Mouse (Mus musculus) layer of hippocampus, adult 8-10 months (tissue): ENCODE results near the gene Spi1. TPM values are rescaled to one million over a fixed set of nuclear protein-coding genes. Genes with fewer than 3 reads are reported as not detected.

Experiments
- DNase-seq, 2 experiments: peaks; one replicate each; pipeline ENCODE4 v3.0.0; 2022; ENCODE audit warnings: low spot score in 2 of 2
- total RNA-seq, 4 experiments: library from RNA; stranded (reverse); gene quantifications; 2 replicates each; pipeline ENCODE4 v1.2.4; 2022

Gene Spi1
- total RNA-seq, 4 experiments from 2014 or later: 3.8 to 17.2 (median 9.7) TPM

DNA sequence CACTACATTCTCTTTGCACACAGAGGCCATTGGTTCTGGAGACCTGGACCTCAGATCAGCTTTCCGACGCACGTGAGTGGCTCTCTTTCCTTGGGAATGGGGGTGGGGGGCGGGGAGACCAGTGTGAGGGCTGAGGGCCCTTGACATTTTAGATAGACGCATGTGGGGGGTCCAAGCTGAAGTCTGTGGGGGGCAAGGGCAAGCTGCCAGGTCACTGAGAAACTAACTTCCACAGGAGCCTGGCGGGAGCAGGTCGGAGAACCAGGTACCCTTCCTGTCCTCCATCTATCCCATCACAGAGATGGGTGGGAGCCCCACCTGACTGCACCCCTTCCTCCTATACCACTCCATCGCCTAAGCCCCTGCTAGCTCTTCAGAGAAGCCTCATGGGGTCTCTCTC, 39.3 kb downstream of the Spi1 start:
- DNase-seq: no peak

DNA sequence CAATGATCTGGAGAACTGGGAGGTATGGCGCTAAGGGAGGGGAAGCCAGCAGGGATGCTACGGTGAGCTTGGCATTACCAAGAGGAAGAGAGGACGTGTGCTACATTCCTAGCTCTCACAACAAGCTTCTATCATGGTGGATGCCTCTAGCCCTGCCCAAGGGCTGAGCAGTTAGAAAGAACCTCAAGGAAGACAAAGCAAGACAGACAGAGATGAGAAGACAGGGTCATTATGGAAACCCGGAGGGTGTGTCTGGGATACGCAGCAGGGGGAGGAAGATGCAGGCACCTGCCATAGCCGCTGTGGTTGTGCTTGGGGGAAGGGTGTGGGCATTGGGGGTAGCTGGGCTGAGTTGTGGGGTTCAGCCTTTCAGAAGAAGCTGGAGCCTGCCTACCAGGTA, 41.3 kb downstream of the Spi1 start:
- DNase-seq: no peak

DNA sequence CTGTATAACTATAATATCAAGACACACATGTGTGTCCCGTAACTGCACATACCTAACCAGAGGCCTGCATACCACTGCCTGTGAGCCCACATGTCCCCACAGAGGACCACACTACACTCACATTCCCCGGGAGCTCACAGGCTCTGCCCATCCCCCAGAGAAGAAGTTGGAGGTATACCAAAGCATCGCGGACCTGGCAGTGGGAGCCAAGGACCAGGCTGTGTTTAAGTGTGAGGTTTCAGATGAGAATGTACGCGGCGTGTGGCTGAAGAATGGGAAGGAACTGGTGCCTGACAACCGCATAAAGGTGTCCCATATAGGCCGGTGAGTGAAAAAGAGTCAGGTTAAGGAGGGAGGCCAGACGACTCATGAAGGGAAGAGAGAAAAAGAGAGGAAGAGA, 42.9 kb downstream of the Spi1 start:
- DNase-seq: no peak

DNA sequence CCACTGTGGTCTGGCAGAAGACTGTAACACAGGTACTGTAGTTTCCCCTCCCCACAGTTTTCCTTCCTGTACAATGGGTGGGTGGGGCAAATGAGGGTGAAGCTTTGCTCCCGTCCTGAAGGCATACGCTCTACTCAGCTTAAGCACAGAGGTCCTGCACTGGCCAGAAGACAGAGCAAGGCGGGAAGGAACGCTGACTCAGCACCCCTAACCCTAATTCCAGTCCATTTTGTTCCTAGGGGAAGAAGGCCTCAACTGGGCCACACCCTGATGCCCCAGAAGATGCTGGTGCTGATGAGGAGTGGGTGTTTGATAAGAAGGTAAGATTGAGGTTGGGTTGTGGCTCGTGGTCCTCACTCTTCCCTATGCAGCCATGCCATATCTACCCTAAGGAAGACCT, 46.6 kb downstream of the Spi1 start:
- DNase-seq: no peak

DNA sequence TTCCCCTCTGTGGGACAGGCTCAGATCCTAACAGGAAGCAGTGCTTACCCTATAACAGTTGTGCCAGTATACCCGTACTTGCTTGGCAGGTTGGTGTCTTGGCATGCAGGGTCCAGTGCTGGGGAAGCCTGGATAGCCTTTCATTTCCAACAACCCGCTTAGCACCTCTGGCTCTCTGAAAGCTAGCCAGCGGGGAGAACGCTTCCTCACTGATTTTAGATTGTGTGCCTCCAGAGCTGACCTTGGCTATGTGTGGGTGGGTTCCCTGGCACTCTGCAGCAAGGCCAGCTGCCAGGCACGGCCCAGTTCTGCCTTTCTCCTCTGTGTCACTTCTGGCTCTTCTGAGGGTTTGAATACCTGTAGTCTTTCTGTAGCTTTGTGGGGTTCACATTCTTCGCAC, 47.9 kb downstream of the Spi1 start:
- no peak for DNase-seq

DNA sequence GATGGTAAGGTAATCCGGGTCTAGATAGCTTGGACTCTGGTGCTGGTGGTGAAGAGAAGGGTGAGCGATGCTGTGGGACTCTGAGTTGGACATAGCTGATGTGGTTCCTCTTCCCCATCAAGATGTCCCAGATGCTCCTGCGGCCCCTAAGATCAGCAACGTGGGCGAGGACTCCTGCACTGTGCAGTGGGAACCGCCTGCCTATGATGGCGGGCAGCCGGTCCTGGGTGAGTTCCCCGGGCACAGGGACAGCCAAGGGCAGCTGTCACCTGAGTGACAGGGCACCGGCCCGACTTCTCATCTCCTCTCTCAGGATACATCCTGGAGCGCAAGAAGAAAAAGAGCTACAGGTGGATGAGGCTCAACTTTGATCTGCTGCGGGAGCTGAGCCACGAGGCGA, 49.1 kb downstream of the Spi1 start:
- DNase-seq: no peak

DNA sequence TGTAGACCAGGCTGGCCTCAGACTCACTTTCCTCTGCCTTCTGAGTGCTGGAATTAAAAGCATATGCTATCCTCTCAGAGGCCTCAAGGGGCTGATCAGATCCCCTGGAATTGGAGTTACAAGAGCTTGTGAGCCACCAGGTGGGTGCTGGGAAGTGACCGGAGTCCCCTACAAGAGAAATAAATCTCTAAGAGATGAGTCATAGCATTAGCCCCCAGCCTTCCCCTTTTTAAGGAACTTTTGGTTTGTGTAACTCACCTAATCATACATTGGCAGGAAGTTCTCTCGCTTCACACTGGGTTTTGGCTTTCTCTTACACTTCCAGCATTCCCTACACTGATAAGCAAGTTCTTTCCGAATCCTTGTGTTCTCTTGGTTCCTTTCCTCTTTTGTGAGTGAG, 49.8 kb downstream of the Spi1 start:
- DNase-seq: no peak

DNA sequence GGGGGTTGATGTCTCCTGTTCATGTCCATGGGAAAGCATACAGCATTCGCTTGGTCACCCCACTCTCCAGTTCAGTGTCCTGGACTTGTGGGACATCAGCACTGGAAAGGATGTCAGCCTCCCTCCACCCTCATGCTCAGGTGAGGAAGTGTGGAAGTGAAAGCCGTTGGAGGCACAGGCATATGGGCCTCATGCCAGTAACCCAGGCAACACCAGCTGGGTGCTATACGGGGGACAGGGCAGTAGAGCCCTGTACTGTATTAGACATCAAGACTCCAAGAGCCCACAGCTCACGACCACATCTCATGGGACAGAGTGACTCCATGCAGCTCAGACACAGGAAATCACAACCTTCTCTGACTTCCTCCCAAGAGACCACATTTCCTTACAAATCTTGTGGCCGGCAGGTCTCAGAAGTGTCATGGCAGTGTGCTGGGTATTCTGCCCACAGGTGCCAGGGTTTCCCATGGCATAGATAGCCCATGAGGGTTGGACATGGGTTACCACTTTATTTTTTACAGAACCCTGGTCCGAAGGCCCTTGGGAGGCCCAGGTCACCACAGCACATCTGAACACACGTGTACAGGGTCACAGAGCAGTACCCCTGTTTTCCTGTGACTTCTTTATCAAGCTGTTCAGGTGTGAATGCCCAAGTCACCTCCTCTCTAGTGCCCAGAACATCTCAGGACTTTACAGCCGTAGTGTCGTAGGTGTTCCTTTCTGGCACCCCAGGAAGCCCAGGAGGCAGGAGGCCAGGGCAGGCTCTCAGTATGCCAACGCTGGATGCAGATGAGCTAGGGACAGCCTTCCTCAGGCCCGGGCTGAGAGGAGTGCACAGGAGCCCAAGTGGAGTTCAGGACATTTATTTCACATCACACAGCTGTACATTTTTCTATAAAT, 54.6 kb downstream of the Spi1 start:
- DNase-seq: no peak

DNA sequence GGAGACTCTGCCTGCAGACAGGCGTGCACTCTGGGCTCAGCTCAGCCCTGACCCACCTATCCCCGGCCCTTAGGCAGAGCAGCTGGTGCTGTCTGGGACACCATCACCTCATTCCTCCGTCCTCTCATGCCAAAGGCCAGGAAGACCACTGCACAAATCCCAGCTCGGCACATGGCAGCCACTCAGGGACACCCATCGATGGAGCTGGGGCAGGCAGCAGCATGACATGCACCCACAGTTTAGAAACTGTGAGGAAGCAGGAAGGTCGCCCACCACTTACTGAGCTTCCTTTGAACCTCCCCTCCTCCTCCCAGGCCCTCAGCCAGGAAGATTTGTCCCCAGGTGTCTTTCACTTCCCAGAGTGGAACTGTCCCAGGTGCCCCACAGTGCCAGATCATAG, 55.3 kb downstream of the Spi1 start:
- no peak for DNase-seq

DNA sequence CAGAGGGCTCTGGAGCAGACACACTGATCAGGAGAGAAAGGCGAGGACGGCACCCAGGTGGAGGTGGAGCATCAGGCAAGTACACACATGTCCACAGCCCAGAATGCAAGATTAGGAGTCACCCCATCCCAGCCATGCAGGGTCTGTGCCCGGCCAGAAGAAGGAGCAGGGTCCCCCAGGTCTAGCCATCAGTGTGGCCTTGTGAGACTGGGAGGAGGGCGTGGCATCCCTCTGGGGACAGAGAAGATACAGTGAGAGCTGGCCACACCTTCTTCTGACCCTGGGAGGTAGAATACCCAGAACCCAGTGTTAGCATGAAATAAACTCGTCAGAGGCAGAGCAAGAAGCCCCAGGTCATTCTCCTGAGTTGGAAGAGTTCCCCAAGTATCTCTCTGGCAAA, 57.1 kb downstream of the Spi1 start:
- DNase-seq: no peak

DNA sequence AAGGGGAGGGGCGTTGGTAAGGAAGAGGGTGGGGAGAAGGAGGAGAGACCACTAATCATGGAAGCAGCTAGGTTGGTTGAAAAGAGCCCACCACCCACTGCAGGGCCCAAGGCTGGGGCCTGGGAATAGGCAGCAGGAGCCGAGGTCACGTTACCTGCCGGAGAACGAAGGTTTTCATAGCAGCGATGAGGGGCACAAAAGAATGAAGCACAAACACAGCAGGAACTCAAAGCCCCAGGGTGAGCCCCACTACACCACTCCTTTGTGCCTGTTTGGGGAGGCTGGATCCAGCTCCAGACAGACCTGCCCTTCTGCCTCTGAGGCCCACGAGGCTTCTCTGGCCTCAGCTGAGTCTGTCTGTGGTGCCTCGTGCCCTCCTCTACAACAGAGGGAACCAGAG, 57.6 kb downstream of the Spi1 start:
- DNase-seq: no peak

GRCm38 (mm10) chr2:91142920-91143319, 60.7 kb downstream of the Spi1 start:
- DNase-seq: no peak

DNA sequence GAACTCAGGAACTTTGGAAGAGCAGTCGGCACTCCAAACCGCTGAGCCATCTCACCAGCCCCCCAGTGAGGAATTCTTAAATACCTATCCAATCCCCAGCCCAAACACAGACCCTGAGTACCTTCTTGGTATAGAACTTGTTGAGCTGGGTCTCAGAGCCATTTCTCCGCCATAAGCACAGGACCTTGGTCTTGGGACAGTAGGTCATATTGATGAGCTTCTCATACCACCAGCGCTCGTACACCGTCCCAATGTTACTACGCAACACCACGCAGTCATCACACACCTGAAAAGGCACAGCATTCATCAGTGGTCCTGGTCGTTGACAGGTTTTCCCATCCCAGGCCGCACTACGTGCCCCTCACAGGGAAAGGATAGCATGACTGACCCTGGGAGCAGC, 61.2 kb downstream of the Spi1 start:
- no peak for DNase-seq

GRCm38 (mm10) chr2:91148101-91148500, 65.9 kb downstream of the Spi1 start:
- no peak for DNase-seq

DNA sequence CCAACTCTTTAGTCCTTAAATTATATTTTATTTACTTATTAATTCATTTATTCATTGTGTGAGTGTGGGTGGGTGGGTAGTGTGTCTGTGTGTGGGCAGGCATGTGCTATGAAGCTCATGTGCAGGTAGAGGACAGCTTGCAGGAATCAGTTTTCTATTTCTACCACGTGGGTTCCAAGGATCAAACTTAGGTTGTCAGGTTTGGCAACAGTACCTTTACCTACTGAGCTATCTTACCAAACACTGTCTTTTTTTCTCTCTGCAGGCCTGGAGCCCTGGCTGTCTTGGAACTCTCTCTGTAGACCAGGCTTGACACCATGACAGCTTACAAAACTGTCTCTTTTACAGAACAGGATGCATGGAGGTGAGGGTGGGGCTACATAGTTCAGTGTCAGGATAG, 69.1 kb downstream of the Spi1 start:
- no peak for DNase-seq

GRCm38 (mm10) chr2:91152885-91153377, 70.7 kb downstream of the Spi1 start:
- DNase-seq: no peak

GRCm38 (mm10) chr2:91154091-91154490, 71.9 kb downstream of the Spi1 start:
- DNase-seq: no peak

GRCm38 (mm10) chr2:91157002-91157752, 75.0 kb downstream of the Spi1 start:
- no peak for DNase-seq

DNA sequence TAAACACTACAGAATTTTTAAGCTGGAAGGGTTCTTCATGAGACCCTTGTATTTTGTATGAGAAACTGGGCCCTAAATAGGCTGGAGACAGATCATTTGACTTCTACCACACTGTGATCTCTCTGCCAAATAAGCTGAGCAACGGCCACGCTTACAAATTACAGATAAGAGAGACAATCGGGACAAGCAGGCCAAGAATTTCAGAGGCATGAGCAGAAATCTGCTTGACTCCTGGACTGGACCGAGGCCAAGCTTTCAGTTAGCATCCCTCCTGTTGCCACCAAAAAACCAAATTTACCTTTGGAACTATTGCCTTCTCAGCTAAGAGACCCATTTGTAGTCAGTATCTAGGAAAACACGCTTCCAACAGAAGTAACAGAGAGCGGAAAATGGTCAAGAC, 78.4 kb downstream of the Spi1 start:
- no peak for DNase-seq

GRCm38 (mm10) chr2:91162952-91163351, 80.8 kb downstream of the Spi1 start:
- no peak for DNase-seq

DNA sequence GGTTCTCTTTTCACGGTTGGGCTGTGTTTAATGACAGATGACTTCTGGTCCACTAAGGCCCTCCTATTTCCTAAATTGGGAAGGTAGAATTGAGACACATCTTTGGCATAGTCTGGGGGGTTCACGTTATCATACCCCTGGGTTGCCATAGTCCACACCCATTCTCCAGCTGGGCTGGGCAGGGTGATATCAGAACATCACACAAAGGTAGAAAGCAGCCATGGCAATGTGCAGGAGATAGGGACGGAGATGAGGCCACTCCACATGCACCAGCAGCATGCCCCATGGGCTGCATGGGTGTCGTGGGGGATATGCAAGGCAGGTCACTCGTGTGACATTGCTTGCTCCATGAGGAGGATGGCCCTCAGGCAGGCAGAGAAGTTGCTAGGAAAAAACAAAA, 81.3 kb downstream of the Spi1 start:
- no peak for DNase-seq

GRCm38 (mm10) chr2:91164991-91165390, 82.8 kb downstream of the Spi1 start:
- DNase-seq: no peak
